Mouse (Mus musculus) CD4-positive helper T cell, adult 2 months (primary cell): ENCODE measurements around the gene Iqsec2.

Experiments
- DNase-seq: peaks from one replicate; pipeline ENCODE4 v3.0.0-alpha.2; 2012; ENCODE audit warnings: low read depth, missing footprints, low spot score

The Iqsec2 gene

DNA sequence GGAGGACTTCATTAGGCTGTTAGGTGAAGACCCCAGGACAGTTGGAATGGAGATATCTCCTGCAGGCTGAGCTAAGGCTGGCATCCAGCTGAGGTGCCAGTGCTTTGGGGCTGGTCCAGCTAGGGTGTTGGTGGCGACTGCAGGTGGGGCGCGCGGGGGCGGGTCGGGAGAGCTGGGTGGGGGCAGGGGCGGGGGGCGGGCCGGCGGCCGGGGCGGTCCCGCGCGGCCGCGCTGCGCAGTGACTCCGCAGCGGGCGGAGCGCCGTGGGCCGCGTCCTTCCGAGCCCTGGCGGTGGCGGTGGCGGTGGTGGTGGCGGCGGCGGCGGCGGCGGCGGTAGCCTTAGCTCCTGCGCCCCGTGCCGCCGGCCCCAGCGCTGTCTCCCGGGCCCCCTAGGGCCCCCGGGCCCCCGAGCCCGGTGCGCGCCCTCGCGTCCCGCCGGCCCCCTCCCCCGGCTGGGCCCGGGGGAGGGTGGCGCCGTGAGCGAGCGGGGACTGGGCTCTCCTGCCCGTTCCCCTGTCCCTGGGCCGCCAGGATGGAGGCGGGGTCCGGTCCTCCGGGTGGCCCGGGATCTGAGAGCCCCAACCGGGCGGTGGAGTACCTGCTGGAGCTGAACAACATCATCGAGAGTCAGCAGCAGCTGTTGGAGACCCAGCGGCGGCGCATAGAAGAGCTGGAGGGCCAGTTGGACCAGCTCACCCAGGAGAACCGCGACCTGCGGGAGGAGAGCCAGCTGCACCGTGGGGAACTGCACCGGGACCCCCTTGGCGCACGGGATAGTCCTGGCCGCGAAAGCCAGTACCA lies at the start of gene Iqsec2:
Gene Iqsec2 (plus strand): TSS at position 328 of the 801 bp plus-strand sequence.
- peak; percentile 3 for DNase-seq

DNA sequence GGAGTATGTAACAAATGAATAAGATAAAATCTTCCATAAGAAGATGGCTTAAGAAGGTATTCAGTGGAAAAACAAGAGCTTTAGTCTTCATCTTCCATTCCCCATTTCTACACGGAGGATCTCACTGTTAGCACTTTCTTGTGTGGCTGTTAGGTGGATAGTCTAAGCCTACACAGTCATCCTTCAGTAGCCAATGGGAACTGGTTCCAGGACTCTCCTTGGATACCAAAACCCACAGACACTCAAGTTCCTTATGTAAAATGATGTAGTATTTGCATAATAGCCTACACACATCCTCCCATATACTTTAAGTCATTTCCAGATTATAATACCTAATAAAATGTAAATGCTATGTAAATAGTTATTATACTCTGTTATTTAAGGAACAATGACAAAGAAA lies 46.5 kb upstream of the Iqsec2 start:
- no peak for DNase-seq

DNA sequence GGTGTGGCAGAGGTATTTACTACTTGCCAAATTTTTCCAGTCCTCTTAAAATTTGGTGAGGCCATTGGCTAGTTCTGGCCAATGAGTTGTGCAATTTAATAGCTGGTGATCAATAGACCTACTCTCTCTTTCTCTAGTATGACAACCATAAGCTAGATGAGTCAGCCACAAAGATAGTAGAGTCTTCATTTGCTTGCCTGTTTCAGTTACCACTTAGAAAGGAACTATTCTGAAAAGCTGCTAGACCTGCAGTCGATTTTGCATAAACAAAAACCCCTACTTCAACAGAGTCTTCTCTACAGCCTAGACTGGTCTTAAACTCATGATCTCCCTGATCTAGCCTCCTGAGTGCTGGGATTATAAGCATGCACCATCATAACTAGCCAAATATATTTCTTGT lies 22.4 kb upstream of the Iqsec2 start:
- DNase-seq: no peak

DNA sequence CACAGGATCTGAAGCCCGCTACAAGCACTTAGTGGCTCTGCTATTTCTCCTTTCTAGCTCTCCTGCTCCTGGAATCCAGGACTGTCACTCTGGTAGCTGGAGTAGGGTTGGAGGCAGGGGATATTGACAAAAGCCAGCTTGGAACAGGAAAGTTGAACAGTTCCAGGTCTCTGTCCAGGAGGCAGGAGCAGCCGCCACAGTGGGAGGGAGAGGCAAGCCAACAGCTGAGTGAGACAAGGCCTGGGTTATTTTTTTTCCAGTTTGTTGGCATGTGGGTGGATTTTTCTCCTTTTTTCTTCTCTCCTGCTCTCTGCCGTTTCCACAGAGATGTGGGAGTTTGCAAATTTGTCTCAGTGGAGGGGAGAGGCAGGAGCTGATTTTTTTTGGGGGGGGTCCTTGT lies 13.3 kb upstream of the Iqsec2 start:
- no peak for DNase-seq

DNA sequence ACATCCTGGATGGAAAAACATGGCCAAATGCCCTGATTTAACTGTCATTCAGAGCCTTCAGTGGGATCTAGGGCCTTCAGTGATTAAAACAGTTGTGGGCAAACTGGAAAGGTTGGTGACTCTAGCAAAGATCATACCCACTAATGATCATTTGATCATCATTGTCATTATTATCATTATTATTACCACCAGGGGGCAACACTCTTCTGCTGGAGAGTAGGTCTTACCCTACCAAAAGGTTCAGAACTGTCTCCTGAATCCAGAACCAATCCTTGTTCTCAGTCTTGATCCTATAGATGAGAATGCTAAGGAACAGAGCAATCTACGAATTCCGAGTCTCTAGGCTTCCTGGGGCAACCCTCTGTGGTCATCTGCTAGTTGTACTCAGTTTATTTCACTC lies 12.0 kb upstream of the Iqsec2 start:
- no peak for DNase-seq

DNA sequence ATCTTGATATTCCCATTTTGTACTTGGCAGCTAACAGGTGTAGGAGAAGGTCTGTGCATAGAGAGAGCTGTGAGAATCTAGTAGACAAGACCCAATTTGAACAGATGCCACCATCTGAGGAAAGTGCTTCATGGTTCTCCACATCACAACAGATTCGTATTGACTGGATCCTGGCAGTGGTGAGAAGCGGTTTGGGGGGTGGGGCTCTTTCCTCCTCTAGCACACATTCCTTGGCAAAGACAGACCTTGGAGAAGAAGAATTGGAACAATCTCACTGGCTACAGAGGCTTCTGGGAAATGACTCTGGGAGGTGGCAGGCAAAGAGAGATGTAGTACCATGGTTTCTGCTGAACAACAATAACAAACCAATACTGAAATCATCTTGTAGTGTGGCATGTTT lies 8.9 kb upstream of the Iqsec2 start:
- no peak for DNase-seq

DNA sequence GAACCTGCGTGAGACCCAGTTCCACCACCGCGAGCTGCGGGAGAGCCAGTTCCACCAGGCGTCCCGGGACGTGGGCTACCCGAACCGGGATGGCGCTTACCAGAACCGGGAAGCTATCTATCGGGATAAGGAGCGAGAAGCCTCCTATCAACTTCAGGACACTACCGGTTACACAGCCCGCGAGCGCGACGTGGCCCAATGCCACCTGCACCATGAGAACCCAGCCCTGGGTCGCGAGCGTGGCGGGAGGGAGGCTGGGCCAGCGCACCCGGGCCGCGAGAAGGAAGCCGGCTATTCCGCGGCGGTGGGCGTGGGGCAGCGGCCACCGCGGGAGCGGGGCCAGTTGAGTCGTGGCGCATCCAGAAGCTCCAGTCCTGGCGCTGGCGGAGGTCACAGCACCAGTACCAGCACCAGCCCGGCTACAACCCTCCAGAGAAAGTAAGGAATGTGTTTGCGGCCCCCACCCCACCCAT lies 710 bp downstream of the Iqsec2 start:
- no peak for DNase-seq

DNA sequence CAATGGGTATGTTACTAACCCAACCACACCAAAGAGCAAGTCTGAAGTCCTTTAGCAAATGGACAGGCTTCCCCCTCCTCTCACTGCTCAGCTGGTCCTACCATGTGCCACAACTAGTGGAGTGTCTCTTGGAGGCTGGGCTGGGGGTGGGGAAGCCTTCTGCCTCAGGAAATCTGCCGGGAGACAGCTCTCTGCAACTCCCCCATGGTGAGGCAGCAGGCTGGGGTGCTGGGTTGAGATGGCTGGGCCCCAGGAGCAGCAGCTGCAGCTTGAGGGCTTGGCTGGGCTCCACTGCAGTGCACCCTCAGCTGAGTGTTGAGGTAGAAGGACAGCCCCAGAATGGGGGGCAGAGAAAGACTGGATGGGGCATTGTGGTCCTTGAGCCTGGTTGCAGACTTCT lies 2.1 kb downstream of the Iqsec2 start:
- DNase-seq: no peak

DNA sequence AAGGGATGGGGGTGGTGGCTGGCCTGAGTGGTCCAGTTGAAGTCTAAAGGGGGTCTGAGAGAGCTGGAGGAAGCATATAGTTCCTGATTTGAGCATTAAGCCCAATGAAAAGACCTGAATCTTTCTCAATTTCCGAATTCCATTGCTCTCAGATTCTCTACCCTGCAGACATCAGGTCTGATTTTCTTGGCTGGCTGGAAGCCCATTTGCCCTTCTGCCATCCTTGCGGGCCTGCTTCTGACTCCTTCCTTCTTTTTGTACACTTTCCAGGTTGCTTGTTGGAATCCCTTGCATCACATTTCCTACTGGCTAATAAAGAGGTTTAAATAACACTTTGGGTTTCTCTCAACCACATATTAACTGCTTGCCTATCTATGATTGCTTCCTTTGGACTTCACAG lies 2.6 kb downstream of the Iqsec2 start:
- no peak for DNase-seq

DNA sequence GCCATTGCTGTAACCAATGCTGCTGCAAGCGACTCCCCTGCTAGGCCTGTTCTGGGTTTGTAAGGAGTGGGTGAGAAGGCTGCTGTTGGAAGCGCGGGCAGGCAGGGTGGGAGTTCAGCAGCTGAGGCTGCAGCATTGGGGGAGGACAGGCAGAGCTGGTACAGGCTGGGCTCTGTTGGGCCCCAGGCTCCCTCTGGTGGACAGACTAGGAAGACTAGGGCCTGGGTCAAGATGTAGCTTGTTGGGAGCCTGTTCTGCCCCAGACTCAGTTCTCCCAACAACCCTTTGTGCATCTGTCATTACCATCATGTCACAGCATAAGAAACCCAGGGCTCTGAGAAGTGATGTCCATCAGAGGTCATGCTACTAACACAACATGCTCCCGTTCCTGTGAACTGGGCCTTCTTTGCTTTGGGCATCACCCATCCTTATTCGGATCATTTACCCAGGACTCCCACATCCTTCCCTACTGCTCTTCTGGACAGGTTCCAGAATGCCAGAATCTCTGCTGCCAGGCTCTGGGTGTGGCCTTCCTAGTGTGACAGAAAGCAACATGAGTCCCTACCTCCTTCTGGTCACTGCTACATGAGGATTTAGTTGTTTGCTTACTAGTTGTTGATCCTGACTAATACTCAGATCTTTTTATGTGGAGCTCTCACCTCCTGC lies 3.5 kb downstream of the Iqsec2 start:
- DNase-seq: peak; percentile 41

DNA sequence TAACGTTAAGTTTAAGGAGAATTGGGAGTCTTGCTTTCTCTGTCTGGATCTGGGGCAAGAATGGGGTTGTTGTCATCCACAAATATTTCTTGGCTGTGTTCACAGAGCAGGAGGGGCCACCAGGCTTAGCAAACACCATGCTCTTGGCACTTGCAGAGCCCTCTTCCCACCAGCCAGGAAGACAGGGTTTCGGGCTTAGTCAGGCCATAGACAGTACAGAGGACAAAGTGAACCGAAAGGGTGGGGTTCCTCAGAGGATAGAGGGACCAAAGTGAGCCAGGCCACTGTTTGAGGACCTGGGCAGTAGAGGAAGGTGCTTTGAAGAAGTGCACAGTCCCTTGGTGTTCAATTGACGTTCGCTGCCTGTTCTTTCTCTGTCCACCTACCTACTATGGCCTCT lies 4.6 kb downstream of the Iqsec2 start:
- DNase-seq: no peak

DNA sequence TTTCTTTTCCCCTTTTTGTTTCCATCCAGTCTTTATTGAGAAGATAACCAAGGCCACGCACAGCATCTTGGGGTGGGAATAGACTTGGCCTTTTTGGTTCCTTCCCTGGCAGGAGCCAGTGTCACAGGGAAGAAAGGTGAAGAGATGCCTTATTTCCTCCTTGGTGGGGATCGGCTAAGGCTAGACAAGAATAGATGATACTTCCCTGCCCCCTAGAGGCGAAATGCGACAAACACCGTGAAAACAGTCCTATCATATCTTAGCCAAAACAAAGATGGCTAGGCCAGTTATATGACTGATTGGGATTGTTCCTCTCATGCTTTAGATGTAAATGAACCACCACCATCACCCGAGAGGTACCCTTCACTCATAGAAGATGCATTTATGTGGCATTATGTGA lies 7.6 kb downstream of the Iqsec2 start:
- peak; percentile 17 for DNase-seq

DNA sequence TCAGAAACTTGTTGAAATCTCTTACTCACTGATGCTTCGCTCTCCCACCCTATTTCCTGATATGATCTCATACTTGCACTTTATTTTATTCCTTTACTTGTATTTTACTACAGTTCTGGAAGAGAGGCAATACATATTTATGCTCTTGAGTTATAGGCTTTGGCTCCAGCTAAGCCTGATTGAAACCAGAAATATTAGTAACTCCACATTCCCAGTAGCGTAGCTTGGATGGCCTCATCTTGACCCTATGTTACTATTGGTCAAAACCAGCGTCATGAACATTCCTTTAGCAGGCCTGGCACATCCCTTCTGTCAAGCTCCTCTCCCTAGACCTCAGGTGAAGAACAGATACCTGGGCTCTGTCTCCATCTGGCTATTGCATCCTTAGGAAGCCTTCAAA lies 14.2 kb downstream of the Iqsec2 start:
- DNase-seq: no peak

DNA sequence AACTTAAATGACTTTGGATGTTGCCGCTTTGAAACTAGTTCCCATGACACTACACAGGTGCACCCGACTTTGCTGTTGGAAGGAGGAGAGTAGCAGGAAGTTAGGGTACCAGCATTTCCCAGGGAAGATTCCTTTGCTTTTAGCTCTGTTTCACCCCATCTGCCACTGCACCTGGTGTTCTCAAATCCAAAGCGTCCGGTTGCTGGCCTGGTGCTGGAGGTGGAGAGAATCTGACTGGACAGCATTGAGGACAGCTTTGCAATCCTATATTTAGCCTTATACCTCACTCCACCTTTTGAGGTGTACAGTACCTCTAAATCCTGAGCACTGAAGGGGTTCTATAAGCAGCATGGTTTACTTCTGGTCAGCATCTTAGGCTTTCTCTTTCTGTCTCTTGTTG lies 17.3 kb downstream of the Iqsec2 start:
- no peak for DNase-seq

DNA sequence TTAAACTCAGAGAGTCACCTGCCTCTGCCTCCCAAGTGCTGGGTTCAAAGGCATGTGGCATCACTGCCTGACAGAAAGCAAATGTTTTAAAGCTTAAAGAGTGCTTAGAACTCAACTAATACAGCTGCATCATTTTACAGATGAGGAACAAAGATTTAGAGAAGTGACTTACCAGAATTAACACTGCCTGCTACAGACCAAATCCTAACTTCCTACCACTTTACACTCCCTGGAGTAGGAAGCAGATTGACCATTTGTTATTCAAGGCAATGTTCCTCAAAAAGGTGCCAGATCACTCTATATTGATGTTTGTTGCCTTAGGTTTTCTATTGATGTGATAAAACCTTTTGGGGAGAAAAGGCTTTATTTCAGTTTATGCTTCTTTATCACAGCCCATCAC lies 20.0 kb downstream of the Iqsec2 start:
- no peak for DNase-seq

DNA sequence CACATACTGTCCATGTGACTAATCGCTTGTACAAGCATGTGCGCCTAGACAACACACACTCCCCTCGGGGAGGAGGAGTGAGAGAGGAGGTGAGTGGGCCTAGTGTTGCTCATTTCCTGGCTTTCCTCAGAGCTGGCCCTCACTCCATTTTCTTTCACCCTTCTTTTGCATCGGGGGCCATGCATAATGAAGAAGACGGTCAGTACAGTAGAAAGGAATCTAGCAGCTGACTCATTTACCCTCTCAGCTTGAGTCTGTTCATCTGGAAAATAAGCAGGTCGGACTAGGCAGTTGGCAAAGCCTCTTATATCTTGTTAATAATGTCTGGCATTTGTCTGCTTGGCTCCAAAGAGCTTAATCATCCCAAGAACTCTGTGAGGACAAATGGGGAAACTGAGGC lies 22.1 kb downstream of the Iqsec2 start:
- DNase-seq: no peak

DNA sequence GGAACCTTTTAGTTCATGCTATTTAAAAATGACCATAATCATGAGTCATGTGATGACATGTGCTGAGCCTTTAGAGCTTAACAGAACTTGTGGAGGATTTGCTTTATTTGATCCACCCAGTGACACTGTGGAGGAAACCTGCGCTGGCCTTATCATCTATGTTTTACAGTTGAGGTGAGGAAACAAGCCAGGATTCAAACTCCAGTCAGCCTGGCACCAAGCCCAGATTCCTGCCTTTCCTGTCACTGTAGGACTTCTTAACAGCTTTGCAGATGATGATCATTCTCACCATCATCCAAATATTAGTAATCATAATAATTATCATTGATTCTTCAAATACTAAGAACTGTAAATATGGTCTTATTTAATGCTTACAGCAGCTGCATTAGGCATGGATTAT lies 24.5 kb downstream of the Iqsec2 start:
- no peak for DNase-seq

DNA sequence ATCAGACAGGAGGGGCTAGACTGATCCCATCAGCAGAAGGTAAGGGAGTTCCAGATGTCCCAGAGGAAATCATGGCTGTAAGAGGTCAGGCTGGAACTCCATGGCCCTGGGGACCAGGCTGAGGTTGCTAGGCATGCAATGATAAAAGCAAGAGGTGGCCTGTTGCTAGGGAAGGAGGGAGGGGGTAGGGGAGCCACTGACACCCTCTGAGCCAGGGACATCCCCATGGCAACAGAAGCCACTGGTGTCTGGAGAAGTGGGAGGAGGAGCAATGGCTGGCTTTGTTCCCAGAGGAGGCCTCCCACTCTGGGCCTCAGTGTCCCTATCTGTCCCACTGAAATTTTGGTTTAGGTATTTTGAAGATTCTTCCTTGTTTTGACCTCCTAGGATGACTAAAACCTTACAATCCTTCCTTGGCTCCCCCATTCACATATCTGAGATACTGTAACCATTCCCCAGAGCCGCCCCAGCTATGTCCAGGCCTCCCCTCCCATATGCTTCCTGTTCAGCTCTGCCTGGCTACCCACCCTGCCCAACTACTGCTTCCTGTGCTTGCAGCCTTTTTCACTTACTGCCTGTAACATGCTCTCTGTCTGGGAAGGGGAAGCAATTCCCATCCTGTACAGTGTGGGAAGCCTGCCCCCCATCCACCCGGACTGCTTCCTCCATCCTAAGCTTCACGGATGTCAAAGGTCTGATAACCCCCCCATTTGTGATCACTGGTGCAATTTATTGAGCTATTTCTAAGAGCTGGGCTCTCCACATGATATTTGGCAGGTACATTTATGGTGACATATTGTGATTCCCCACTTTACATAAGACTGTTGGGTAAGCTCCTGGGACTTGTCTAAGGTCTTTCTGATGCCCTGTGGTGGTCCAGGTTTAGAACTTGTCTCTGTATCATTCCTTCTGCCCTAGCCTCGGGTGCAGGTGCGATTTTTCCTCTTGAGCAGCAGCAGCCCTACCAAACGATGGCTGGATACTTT lies 27.3 kb downstream of the Iqsec2 start:
- no peak for DNase-seq

DNA sequence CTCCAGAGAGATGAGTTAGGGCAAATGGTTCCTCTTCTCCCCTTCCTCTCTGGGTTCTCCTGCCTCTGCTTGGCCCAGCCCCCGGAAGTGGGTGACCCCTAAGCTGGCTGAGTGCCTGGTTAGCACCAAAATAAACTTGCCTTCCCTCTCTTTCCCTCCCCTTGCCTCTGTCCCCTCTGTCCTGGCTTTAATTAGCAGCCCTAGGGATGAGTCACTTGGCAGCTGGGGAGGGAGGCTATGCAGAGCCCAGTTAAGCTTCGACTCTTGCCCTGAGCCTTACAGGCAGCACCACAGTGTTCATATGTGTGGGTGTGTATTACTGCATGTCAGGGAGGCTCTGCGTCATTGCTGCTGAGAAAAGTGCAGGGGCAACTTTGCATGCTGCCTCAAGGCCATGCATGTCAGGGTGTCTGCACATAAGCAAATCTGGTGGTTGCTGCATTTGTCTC lies 28.4 kb downstream of the Iqsec2 start:
- no peak for DNase-seq

DNA sequence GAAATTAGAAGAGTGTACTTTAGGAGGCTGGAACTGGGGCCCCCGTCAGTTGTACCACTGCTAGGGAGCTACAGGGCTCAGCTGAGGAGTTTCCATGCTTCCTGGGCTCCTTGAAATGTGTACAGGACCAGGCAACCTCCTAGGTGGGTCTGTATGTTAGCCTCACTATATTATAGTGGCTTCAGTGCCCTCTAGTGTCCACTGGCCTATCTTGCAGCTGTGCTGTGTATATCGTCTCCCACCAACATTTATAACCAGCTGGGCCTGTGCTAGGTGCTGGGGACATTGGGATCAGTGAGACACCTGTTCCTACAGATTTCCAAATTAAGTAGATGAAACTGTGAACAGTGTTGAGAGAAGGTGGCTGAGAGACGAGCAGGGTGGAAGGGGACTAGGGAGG lies 31.2 kb downstream of the Iqsec2 start:
- peak; percentile 7 for DNase-seq

DNA sequence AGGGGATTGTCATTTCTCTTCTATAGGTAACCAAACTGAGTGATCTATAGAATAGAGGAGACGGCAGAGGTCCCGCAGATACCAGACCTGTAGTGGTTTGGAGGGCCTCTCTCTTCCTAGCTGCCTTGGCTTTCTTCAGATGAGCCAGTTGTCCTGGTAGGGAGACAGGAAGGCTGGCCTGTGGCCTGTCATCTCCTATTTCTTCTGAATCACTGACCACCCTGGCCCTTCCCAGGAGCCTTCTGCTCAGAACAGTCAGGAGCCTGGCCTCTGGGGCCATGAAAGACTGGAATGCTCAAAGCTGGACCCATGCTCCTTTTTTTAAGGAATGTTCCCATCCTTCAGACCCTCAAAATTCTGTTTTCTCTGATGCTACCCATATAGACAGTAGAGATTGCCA lies 33.8 kb downstream of the Iqsec2 start:
- DNase-seq: no peak
